Mouse (Mus musculus) neutrophil, adult 5-6 weeks (primary cell): ENCODE measurements around the gene Hltf. TPM values are rescaled to one million over a fixed set of nuclear protein-coding genes. Genes with fewer than 3 reads are reported as not detected.
A peak's percentile ranks its signal among the peaks of the same experiment; 100 is the strongest.

Experiments used
- ATAC-seq: fragments of 151-379, 151-347 bp; 2 replicates; pipeline ENCODE4 v1.8.0; 2017; ENCODE audit warnings: mild to moderate bottlenecking, moderate TSS enrichment; ENCODE audit not compliant: insufficient number of reproducible peaks, poor library complexity, low FRiP score, severe bottlenecking; ENCODE audit errors: extremely low read depth
- total RNA-seq: library from RNA; stranded (forward); fragments of 200-1000 nt; gene quantifications from 2 replicates; pipeline ENCODE4 v1.2.3, GENCODE M21; 2017

Gene Hltf
- total RNA-seq, 1 experiment from 2014 or later, result 82.5 TPM

- no peak for ATAC-seq
Observed at GRCm38 (mm10) chr3:20076145-20077053, 18.8 kb downstream of the Hltf start.

GRCm38 (mm10) chr3:20082161-20082560 is 24.6 kb downstream of the Hltf start:
- ATAC-seq, result no peak

GRCm38 (mm10) chr3:20103830-20104229 is 46.2 kb downstream of the Hltf start:
- no peak for ATAC-seq

GRCm38 (mm10) chr3:20104318-20104717 is 46.7 kb downstream of the Hltf start:
- ATAC-seq, result no peak

- peak; percentile 97 for ATAC-seq
Observed at GRCm38 (mm10) chr3:20104776-20105175, 47.2 kb downstream of the Hltf start.

- no peak for ATAC-seq
Observed at GRCm38 (mm10) chr3:20108881-20109280, 51.3 kb downstream of the Hltf start.

- no peak for ATAC-seq
Observed at GRCm38 (mm10) chr3:20111913-20112312, 54.3 kb downstream of the Hltf start.

GRCm38 (mm10) chr3:20119044-20119591 is 61.5 kb downstream of the Hltf start:
- no peak for ATAC-seq

GRCm38 (mm10) chr3:20119686-20120244 is 62.2 kb downstream of the Hltf start:
- ATAC-seq, result no peak

- ATAC-seq, result peak; percentile 92
Observed at GRCm38 (mm10) chr3:20121582-20121981, 64.0 kb downstream of the Hltf start.

GRCm38 (mm10) chr3:20125604-20126003 is 68.0 kb downstream of the Hltf start:
- ATAC-seq, result no peak

GRCm38 (mm10) chr3:20127047-20127595 is 69.5 kb downstream of the Hltf start:
- no peak for ATAC-seq

- ATAC-seq, result no peak
Observed at GRCm38 (mm10) chr3:20129491-20129890, 71.9 kb downstream of the Hltf start.

GRCm38 (mm10) chr3:20130456-20131349 is 73.1 kb downstream of the Hltf start:
- ATAC-seq, result peak; percentile 50; the same call in 1 of the 2 replicates

- no peak for ATAC-seq
Observed at GRCm38 (mm10) chr3:20131350-20131720, 73.7 kb downstream of the Hltf start.

GRCm38 (mm10) chr3:20132731-20133130 is 75.1 kb downstream of the Hltf start:
- ATAC-seq, result no peak

GRCm38 (mm10) chr3:20133745-20134144 is 76.1 kb downstream of the Hltf start:
- no peak for ATAC-seq

- no peak for ATAC-seq
Observed at GRCm38 (mm10) chr3:20134545-20134944, 76.9 kb downstream of the Hltf start.
